Mouse (Mus musculus): ENCODE data around the gene Slc25a43. TPM values are rescaled to one million over a fixed set of nuclear protein-coding genes. Genes with fewer than 3 reads are reported as not detected.
"Not testable (repeated sequence)": the region's sequence is repeated elsewhere in the genome, so short reads cannot be mapped to it uniquely, and the experiment has no call there.

The Slc25a43 gene
- total and polyA plus RNA-seq, 3 experiments: 1.0 to 2.8 (median 1.1) TPM

DNA sequence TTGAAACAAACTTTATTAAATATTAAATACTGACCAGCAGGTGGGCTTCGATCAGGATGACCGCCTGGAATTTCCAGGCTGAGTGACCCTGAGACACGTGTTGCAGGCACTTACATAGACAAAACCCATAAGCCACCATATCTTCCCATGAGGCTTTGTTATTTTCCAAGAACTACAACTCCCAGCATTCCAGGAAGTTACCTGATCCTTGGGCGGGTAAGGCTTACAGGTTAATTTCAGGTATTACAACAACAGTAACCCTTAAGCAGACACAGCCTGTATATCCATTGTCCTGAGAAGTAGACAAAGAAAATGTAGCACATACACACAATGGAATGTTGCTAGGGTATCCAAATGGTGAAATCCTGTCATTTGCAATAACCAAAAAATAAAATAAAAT, 45.9 kb downstream of the Slc25a43 start:
- no peak for DNase-seq

DNA sequence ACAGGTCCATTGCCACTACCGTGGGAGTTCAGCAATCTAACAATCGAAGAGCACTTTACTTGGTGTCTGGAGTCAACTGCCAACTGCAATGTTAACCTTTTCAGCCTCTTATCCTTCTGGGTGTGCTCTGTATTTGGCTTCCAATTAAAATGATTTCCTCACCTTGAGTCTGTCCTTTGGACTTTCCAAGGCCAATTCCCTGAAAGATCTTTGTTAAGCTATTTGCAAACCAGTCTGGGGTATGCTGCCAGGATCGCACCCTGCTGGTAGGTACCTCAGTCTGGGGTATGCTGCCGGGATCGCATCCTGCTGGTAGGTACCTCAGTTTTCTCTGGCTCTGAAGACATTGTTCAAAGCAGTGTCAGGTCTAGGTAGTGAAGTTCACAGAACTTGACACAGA, 51.1 kb downstream of the Slc25a43 start:
- no peak for DNase-seq

DNA sequence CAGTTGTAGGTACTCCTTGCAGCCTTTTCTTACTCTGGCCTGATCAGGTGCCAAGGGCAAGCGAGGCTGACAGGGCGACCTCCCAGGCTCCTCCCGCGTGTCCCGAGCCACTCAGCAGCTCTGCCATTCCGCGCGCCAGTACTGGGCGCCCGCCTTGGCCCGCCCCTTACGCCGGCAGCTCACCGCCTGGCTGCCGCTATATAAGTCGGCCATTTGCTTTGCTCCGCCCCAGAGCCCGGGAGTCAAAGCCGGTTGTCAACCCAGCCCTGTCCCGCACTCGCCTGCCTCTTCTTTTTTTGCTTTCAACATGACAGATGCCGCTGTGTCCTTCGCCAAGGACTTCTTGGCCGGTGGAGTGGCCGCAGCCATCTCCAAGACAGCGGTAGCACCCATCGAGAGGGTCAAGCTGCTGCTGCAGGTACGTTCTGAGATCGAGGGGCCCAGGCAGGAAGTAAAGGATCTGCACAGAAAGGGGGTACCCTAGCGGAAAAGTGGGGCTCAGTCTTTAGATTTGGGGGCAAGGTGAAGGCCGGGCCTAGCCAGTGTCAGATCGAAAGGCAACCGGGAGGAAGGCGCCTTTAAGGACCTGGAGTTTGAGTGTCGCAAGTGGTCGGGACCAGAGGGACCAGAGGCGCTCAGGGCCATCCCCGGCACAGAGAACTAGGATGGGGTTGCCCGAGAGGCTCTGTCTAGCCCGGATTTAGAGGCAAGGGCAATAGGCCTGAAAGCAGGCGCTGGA, 52.1 kb downstream of the Slc25a43 start, which contains the start of gene Slc25a5:
TSS of gene Slc25a5 (plus strand) at position 228 of the 739 bp plus-strand sequence.
- DNase-seq: peak; percentile 92

DNA sequence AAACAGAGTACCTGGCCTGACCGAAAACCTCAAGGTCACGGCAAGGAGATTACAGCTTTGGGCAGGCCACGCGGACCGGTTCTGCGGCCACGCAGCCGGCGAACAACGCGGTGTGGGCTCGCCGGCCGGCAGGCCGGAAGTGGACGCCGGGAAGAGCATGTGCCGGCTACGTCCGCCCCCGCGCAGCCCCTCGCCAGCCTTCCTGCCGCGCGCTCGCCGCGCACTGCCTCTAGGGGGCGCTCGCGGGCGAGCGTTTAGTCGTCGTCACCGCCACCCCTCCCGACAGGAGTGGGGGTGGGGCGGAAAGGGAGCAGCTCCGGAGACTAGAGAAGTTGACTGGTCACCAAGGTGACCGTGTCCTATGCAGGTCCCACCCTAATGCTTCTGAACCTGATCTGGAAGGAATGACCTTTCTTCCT, 52.7 kb downstream of the Slc25a43 start:
- DNase-seq: peak; percentile 88

DNA sequence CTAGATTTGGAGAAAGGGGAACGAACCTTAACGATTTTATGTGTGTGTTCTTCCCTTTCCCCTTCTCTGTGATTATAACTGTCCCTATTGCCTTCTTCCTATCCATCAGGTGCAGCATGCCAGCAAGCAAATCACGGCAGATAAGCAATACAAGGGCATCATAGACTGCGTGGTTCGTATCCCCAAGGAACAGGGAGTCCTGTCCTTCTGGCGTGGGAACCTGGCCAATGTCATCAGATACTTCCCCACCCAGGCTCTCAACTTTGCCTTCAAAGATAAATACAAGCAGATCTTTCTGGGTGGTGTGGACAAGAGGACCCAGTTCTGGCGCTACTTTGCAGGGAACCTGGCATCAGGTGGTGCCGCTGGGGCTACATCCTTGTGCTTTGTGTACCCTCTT, 53.3 kb downstream of the Slc25a43 start:
- DNase-seq: not testable (repeated sequence)

DNA sequence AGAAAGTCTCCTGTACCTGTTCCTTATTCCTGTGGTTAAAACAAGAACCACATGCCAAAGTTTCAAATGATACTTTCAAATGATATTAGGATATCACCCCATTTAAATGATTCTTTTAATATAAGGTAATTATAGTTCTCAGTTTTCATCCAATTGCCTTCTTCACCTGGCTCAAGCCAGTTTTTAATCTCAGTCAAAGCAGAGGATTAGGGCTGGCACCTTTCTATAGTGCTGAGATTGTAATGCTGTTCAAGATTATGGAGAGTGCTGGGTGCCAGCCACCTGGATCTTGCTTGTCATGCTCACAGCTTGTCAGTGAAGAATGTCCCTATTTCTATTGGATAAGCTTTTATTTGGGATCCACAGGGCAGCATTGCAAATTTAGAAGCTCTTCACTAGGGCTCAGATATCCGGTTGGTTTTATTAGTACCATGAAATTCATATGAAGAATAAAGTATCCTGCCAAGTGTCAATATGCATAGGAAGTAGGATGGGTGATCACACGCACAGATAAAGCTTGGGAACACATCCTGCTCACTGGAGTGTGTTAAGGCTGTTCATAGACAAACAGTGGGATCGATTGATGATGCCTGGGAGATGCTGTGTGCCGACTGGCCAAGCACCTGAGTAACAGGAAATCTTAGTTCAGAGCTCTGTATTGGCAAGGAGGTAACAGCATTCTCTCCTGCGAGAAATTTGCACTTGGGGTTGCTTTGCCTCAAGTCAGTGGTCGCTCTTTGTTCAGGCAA, 55.8 kb downstream of the Slc25a43 start:
- DNase-seq: no peak

DNA sequence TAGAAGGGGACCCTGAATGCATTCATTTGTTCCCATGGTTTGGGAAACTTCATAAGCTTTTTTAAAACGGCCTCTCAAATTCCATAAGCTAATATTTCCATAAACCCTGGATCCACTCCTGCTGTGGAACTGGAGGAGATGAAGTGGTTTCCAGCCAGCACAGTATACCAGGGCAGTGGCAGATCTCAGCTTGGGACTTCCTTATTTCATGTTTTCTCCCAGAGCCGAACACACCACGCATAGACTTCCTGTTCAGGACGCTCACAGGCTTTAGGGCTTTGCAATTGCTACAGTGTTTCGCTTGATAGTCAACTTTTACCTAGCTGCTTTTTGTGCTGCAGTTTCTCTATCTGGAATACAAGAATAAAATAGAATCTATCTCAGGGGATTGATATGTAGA, 59.7 kb downstream of the Slc25a43 start:
- no peak for DNase-seq

DNA sequence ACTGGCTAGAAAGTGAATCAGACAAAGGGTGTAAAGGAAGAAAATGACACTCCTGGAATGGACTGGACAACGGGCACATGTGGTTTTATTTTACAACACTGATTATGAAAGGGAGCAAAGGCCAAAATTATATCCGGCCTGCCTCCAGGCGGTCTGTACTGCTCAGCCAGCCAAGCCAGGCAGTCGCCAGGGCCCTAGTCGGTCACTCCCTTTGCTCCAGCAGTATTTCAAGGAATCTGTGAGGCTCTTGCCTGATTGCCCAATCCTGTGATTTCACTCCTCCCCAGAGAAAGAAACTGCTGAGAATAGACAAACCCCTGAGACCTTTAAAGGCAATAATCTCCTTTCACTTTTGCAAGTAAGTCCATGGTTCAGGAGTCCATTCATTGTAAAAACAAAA, 60.7 kb downstream of the Slc25a43 start:
- peak; percentile 56 for DNase-seq

DNA sequence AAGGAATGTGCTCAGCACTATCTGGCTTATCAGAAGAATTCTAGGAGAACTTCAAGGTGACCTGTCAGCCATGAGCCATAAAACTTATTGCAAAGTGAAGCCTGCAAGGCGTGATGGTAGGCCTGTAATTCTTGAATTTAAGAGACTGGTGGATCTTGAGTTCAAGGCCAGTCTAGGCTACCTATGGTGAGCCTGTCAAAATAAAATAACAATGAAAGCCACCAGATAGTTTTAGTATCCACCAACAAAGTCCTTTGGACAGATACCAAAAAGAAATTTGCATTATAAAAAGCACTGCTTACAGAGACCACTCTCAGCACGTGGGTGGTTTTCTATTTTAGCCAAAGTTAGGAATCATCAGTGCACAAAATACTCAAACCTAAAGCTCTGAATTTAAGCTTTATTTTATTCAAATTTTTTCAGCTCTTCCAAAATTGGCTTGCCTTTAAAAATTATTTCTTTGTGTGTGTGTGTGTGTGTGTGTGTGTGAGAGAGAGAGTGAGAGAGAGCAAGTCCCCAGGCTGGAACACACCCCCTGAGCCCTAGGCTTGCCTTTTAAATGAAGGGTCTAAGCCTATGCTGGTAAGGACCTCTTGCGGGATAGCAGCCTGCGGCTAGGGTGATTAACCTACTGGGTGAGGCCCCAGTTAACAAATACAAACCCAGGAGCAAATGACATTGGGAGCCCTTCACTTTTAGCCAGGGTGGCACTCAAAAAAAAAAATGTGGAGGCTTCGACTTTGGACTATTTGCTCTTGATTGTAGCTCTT, 62.2 kb downstream of the Slc25a43 start:
- DNase-seq: no peak

DNA sequence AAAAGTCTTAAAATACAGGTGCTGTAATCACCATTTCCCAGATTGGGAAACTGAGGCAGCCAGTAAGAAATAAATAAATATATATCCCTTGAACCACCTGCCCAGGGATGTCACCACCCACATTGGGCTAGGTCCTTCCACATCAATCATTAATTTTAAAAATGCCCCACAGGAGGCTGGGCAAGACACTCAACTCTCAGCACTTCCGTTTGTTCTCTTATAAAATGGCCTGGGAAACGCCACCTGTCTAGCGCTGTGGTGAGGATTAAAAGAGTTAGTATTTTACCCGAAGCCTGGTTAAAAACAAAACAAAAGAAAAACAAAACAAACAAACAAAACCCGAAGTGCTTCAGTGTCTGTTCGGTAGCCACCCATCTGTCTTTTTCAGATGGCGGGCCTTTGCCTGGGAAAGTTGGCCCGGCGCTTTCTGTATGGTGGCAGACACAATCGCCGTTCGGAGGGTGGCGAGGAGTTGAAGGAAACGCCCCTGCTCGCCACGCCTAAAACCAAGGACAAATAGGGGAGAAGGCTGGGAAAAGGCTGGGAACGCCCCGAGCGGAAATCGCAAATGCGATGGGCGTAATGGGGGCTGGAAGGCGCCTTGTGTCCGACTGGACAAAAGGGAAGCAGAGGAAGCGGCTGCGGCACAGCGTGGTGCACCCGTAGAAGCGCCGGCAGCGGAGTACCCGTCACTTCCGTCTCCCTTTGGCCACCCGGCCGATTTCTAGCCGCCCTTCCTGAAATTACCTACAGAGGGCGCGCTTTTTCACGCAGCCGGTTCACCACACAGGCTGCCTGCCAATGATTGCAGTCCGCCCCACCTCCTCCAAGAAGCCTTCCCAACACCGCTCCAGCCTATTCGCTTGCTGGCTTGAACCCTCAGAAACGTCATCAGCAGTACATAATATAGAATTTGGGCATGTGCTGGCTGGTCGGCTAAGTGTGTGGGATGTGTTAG, 64.2 kb downstream of the Slc25a43 start:
- DNase-seq: peak; percentile 94

DNA sequence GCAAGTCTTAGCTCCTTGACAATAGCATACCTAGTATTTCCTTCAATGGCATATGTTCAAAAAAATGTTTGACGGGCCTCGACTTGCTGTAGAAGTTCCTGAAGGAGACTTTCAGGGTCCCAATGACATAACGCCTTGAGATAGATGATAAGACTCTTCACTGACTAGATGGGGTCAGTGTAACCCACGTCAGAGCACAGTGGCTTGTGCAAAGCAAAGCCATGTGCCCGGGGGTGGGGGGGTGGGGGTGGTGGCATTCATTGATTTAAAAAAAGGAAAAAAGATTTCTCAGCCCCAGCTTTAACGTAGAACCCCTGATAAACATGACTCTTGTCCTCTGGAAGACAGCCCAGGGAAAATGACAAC, 64.8 kb downstream of the Slc25a43 start:
- DNase-seq: no peak

DNA sequence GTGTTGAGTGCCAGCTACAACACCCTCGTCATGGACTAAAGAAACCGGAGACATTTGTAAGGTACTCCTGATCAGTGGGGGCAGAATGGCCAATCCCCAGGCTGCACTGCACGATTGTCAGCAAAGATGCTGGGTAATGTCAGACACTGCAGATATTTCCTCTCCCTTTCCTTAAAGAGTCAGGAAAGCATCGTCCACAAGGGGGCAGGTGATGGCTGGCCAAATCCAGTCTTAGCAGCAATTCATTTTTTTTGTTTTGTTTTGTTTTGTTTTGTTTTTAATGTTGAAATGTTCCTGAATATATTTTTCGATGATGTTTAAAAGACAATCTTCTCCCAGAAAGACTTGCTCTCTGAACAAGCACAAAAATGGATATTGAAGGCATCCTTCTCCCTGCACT, 67.9 kb downstream of the Slc25a43 start:
- DNase-seq: no peak

DNA sequence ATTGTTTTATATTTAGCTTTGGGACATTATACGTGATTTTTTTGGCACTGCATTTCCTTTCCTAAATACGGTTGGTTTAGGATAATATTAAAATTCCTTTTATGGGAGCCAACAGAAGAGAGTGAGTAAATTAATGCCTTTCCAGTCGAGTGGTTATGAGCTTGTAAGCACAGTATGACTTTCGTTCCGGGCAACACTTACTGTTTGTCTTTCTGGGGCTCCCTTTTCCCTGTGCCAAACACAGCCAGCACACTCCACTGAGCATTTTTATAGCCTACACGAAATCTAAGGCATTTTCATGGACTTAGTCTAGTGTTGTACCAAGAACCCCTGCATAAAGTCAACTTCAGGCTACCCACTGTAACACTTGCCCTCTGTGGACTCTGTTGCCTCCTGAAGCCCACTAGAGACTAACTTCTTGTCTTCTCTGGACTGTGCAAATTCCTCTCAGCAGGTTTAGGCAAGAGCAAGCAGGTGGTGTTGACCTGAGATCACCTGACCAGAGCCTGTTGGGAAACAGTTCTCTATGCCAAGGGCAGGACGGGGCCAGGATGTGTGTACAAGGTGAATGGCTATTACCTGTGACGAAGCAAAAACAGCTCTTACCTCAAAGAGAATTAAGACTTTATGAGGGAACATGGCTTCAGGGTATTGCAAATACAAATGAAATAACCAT, 70.8 kb downstream of the Slc25a43 start:
- no peak for DNase-seq

DNA sequence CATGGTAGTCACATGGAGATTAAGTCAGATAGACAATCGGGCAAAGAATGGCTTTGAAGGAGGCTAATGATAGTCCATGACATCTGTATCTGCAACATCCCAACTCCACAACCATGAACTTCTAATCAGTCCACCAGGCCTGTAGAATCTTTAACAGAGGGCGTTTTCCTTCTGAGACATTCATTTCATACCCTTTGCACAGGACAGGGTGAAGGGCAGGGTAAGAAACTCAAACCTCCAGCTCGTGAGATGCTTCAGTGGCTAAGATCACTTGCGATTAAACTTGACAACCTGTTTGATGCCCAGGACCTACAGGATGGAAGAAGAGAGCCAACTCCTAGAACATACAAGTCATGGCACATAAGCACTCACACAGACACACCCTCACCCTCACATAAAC, 71.6 kb downstream of the Slc25a43 start:
- no peak for DNase-seq

DNA sequence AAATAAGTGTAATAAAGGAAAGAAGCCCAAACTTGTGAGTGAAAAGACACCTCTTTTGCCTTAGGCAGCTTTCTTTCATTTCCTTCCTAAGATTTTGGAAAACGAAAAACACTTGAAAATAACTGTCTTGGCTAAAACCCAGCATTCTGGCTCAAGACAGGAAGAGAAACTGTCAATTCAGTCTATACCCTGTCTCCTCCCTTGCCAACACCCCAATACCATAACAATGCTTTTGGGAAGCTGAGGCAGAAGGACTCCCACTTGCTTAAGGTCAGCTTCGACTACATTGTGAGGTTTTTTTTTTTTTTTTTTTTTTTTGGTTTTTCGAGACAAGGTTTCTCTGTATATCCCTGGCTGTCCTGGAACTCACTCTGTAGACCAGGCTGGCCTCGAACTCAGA, 72.0 kb downstream of the Slc25a43 start:
- DNase-seq: no peak

DNA sequence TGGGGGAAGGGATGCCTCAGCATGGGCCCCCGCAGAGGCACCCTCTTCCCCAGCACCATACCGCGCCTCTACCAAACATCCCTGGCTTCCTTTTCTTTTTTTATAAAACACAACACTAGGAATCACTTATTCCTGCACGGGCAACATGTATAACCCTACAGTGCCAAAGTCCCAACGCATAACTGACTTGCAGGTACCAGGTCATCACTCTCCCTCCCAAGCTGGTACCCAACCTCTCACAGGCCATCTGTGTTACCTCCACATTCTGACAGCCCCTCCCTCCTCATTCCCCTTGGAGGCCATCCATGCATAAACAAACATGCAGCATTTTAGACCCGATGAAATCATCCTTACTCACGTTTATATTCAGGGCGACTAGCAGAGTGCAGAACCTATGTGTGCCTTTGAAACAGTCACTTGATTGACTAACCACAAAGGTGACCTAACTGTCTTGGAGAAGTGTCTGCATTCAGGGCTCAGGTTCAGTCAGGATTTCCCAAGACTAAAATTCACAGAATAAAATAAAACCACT, 73.0 kb downstream of the Slc25a43 start:
- DNase-seq: no peak

DNA sequence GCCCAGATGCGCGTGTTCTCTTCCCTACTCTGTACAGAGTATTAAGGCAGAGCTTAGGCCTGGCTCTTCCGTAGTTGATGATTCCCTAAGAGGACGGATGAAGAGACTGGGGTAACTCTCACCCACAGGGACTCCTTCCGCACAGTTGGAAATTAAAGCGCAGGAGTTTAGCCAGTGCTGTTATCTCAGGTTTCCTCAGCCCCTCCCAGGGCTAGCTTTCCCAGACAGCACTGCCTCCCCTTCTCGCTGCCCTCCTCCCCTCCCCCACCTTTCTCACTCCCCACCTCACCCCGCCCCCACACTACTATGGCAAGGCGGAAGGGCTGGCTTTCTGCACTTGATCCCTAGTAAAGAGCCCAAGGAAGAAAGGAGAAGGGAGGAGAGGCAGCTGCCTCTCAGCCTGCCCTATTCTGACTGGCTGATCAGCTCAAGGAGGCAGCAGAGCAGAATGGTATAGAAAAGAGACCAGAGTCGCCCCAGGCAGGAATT, 73.5 kb downstream of the Slc25a43 start:
- DNase-seq: no peak

DNA sequence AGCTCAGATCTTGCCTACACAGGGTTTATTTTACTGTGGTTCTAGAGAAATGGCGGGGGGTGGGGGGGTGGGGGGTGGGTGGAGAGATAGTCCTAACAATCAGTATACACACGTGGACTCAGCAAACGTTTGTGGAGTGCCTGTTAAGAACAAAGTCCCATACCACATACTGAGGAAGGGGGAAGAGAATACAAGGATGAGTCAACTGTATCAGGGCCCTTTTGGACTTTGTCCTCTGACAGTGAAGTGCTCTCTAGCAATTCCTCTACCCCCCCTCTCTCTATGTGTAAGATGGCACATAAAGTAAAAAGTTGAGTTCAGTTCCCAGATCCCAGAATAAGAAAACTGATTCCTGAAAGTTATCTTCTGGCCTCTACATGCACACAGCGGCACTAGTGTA, 76.1 kb downstream of the Slc25a43 start:
- no peak for DNase-seq

DNA sequence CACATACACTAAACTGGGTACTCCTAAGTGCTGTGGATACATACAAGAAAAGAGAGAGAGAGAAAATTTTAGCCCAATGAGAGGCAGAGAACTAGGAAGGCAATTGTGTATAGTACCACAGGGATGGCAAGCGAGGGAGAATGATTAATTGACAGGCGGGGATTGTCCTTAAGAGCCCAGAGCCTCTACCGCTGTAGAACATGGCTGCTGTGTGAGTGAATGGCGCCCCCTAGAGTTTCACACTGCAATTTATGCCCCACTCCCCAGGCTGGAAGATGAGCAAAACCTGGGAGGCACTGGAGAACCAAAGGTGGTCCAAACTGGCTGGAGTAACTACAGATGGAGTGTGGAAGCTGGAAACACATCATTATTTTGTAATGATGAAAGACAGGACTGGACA, 76.7 kb downstream of the Slc25a43 start:
- DNase-seq: peak; percentile 56

DNA sequence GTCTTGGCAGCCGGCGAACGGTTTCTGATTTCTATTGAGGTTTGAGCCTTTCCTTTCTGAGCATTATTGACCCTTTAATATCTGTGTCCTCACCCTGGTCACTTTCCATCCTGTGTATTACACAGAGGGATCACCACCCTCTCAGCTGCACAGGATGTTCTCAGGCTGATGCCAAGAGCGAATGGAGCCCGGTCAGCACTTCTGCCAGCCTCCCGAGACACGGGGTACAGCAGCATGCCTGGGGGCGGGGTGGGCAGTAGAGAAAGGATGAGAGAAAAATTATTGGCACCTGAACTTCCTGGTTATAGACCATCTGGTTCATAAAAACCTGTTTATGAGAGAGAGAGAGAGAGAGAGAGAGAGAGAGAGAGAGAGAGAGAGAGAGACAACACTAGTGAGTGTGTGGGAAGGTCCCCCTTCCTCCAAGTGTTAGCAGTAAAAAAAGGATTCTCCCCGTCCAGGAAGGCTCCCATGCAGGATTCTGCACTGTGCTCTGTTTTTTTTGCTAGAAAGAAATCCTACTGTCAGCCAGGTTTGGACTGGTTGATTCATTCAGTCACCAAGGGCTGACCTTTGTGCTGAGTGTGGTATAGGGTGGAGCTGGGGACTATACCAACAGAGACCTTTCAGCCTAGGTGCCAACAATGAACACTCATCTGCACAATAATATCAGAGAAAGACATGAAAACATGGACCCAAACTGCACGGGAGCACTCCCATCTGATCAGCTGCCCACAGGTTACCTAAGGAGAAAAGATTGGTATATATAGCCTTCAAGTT, 80.7 kb downstream of the Slc25a43 start:
- no peak for DNase-seq
